Mouse (Mus musculus): Measurements from ENCODE around the gene Nptn.

DNA sequence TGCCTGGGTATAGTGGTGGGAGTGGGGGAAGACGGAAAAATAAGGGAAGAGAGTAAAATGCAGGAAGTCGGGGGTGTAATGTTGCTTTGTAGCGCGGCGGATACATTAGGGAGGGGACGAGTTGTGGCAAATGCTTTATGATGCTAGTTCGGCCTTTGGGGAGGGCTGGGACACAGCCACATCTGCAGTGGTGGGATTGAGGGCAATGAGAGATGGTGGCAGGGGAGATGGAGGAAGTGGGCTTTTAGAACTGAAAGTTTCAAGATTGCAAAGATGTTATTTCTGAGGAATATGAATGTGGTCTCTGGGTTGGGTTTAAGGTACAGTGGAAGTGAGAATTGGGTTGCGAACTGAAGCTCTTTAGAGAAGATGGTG lies 1.2 kb downstream of the Nptn start:
- no peak for TF ChIP-seq CTCF (IDR thresholded peaks at IDR 0.05; ENCODE audit: low read depth, low read length)
- no peak for TF ChIP-seq POLR2AphosphoS5 (IDR thresholded peaks at IDR 0.05; ENCODE audit: insufficient replicate concordance, low read depth, low read length)
- TF ChIP-seq TAL1 (conservative IDR thresholded peaks at IDR 0.05; ENCODE audit: low read depth, low read length): no peak
- no peak for TF ChIP-seq GATA1 (IDR thresholded peaks at IDR 0.05; ENCODE audit: borderline replicate concordance, low read length)
